Mouse (Mus musculus): ENCODE measurements around the gene Eda2r. TPM values are rescaled to one million over a fixed set of nuclear protein-coding genes. Genes with fewer than 3 reads are reported as not detected.
A peak's percentile ranks its signal among the peaks of the same experiment; 100 is the strongest.

The Eda2r gene
- 1 to 10 TPM; 2.7 to 4.5 TPM for total RNA-seq (2021)

DNA sequence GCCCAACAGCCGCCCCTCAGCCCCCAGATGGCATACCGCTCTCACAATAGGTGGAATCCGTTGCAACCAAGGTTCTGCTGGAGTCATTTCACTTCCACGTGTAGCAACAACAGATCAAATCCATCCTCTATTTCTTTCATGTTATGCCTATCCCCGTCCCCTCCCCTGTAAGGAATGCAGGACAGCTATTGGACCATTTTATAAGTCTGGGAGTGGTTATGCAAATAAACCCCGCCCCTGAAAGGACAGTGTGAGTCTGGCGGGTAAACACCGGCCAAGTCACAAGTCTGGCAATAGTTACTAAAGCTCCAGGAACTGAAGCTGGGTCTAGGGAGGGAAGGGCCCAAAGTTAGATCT, at the start of gene Eda2r:
Eda2r (minus strand) TSS at position 152 of the 357 bp plus-strand sequence.
- peak; percentile 62 for DNase-seq (ENCODE audit: low spot score)
- intact Hi-C loops (cut with DNase I), result no loop called here

DNA sequence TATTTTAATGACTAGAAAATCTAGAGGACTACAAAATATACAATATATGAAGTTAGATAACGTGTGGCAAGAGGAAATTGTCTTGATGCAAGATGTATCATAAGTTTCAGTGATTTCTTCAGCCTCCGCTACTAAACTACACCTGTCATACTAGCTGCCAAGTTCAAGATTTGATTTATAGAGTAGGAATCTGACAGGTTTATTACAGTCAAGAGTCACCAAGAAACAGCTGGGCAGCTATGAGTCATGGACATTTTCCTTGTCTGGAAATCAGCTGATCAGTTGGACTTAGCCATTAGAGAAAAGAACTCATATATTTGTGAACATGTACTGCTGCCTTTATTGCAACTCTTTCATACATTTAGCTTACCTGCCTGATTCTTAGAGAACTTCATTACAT, 20.9 kb upstream of the Eda2r start:
- DNase-seq (ENCODE audit: low spot score), result no peak
- intact Hi-C loops (cut with DNase I), result no loop called here

DNA sequence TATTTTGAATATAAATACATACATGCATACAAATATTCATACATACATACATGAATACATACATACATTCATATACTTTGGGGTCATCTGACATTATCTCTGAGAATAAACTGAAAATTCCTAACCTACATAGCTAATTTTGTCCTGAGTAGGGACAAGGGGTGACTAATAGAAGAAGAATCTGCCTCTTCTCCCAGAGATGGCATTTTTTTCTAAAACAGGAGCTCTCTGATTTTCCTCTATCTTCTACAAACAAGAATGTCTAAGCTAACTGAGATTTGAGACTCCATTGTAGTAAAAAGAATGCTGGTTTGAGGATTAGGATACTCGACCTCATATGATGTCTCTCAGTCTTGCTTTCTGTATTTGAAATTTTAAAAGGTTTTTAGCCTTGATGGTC, 1.1 kb upstream of the Eda2r start:
- no peak for DNase-seq (ENCODE audit: low spot score)
- intact Hi-C loops (cut with DNase I), result no loop called here

DNA sequence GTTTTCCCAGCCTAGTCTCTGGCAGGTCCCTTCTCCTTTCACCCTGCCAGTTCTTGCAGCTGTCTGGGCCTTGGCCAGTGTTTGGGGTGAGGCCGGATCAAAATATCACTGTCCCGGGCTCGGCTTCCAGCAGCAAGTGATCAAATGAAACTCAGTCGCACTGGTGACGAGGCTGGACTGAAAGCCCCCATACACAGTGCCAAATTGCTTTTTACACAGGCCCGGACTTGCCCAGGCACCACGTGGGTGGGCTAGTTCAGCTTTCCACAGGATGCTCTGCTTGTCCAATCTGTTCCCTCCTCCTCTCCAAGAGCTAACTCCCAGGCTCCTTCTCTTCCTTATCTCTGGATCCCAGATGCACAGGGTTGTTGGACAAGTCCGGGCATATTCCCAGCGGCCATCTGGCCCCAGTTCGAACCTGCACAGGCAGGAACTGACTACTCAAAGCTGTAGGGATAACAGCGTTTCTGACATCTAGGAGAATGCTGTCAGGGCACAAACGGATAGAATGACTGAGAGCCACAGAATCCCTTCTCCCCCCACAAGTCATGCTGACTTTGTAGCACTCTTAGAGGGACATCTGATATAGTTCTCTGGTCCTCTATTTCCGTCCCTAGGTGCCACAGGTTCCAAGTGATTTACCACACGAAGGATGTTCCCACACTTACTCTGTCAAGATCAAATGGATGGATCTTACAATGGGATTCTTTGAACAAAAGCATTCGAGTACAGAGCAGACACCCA, 523 bp downstream of the Eda2r start:
- intact Hi-C loops (cut with DNase I), result no loop called here
- peak; percentile 82 for DNase-seq (ENCODE audit: low spot score)

DNA sequence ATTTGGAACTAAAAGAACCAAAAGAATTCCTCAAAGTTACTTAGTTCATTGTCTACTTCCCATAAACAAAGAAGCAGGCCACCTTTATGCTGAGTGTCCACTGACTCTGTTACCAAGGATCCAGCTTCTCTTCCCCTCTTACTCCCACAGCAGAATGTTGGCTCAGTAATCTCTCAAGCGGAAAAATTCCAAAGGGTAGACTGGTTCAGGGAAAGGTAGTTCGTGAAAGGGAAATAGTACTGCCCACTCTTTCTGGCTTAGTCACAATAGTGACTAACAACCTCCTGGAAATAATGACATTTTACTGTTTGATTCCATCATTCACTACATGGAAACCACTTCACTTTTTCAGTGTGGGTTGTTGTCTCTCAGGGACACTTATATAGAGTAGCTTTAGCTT, 4.2 kb downstream of the Eda2r start:
- intact Hi-C loops (cut with DNase I), result no loop called here
- DNase-seq (ENCODE audit: low spot score), result no peak

DNA sequence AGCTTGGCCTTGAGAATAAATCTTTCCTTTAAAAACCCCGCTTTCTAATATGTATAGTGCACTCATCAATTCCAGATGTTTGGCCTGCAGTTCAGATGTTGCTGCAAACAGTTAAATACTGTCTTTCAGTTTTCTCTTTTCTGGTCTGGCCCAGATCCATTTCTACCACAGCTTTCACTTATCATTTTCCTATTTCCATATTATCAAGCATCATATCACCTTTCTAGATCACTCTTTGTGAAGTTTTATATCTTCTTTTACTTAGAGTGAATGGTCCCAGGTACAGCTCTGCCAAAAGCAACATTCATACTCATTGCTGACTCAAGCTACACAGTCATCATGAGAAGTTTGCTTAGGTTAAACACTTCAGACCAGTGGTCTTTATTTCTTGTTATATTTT, 7.8 kb downstream of the Eda2r start:
- intact Hi-C loops (cut with DNase I), result no loop called here
- DNase-seq (ENCODE audit: low spot score), result no peak

DNA sequence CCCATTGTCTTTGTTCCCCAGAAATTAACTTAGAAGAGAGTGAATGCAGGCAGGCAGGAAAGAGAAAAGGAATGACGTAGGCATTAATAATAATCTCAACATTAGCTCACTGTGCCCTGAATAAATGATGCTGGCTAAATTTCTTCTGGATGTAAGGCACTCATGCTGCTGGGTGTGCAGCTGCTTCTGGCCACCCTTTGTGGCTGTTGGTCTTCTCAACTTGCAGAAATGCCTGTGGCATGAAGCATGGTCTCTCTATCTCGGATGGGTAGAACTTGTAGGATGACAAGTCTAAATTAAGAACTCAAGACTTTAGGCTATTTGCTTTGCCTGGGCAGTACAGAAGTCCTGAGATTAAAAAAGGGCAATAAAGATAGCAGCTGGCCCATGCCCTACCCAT, 8.3 kb downstream of the Eda2r start:
- no peak for DNase-seq (ENCODE audit: low spot score)
- intact Hi-C loops (cut with DNase I), result no loop called here

DNA sequence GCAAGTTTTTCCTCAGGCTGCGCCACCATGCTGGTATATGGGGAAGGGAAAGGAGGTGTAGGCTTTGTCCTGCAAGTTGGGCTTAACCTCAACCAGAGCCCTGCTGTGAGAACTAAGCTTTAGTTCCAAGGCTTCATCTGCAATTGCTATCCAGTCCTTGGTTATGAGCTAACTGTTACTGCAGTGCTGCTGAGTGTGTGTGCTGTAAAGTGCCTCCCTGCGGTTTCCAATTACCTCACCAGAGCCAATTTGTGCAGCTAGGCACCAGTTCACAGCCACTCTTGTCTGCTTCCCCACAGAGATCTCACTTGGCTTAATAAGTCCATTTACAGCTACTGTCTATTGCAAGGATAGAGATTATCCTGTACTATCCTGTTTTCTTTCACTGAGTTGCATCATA, 16.1 kb downstream of the Eda2r start:
- DNase-seq (ENCODE audit: low spot score), result no peak
- intact Hi-C loops (cut with DNase I), result no loop called here

DNA sequence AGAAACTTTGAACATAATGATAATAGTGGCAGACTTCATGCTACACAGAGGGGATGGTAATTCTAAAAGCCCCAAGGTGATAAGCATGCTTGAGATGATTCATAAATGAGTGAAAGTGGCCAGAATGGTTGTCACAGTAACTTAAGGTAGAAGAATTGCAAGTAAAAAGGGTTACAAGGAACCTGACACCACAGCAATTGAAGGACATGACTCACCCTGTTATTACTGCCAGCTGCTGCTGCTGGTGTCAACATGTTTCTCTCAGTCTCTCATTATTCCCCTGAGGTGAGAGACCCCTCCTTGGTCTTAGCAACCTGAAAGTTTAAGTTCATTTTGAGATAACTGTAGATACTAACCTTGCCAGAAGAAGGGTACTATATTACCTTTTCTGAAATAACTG, 49.1 kb downstream of the Eda2r start:
- intact Hi-C loops (cut with DNase I), result no loop called here
- no peak for DNase-seq (ENCODE audit: low spot score)

Measured in heart, postnatal 25 days (tissue).